Mouse (Mus musculus) ES-Bruce4 (cell line): Measurements from ENCODE around the gene Igsf9b.

Experiments
- CTCF ChIP-seq: IDR thresholded peaks from one replicate; pipeline ENCODE4 v1.8.1; 2011; ENCODE audit warnings: low read depth, low read length
- EP300 ChIP-seq: IDR thresholded peaks from 2 replicates; pipeline ENCODE4 v1.6.1; 2011; ENCODE audit warnings: low read depth, low read length; ENCODE audit not compliant: insufficient read depth

DNA sequence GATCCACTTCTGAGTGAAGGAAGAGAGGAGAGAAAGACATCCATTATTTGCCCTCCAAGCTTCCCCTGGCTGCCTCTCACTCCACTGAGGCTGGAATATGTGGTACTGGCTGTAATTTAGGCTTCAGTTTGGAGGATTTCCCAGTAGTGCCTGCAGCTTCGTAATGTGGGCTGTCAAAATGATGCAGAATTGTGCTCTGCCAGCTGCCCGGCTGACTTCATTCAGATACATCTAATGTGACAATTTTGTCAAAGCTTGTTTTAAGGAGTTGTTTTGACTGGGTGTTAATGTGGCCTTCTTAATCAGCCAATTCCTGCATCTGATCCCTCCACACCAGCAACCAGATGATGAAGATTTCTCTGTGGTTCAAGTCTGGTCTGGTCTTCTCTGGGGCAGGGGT, 37.1 kb upstream of the Igsf9b start:
- TF ChIP-seq CTCF (no peak), EP300 (no peak)
